Mouse (Mus musculus): ENCODE measurements around the gene Spata16. TPM values are rescaled to one million over a fixed set of nuclear protein-coding genes. Genes with fewer than 3 reads are reported as not detected.

Spata16 gene
- total and polyA plus RNA-seq, 3 experiments = not detected

DNA sequence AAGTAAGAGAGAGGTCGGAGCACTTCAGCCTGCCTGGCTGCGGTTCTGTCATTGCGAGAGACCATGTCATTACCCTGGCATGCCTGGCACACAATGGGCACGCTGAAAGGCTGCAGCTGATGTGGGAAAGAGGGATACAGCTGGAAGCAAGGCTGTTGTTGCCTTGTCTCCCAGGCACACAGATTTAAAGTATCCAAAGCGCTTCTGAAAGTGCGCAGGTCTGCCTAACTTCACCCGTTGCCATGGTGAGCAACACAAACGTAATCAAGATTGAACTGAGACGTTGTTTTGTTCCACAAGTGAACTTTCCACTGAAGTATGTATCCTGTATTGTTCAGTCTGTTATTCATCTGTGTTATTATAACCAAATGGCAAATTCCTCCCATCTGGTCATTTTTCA lies 1.8 kb downstream of the Spata16 start:
- Histone ChIP-seq H3K4me3 (replicated peaks in 1 of 3; ENCODE audit: low read depth in 2 of 3, low read length in 2 of 3, poor library complexity in 1 of 3) (no peak overlapping the region), H3K9ac (ENCODE audit: insufficient read depth, low read depth) (no peak overlapping the region), H3K36me3 (replicated peaks in 1 of 2; ENCODE audit: control insufficient read depth in 1 of 2, insufficient read depth in 1 of 2, low read length in 1 of 2) (no peaks in the 10 kb centered on the region), H3K27ac (ENCODE audit: insufficient read depth, low read depth) (no peak overlapping the region), H3K79me2 (replicated peaks; ENCODE audit: control insufficient read depth, extremely low read depth, insufficient read depth, poor library complexity, severe bottlenecking) (no peaks in the 10 kb centered on the region), H3K9me3 (replicated peaks; ENCODE audit: low read length) (no peaks in the 10 kb centered on the region), H3K4me1 (ENCODE audit: control insufficient read depth in 1 of 2, insufficient read depth in 2 of 2) (peaks cover 0 to 13% of the 10 kb centered on the region in 2 experiments; a peak in 1 of 4 replicates), H3K27me3 (replicated peaks) (no peaks in the 10 kb centered on the region), H3K4me2 (ENCODE audit: insufficient read depth, low read depth, poor library complexity, severe bottlenecking) (no peak overlapping the region)
- dilution Hi-C loops (cut with MboI; ENCODE audit: extremely low pct_ligation_motif_present, extremely low pct_unique_long_range_greater_than_20kb, low sequenced_read_pairs) (no loop called here), in situ Hi-C loops (cut with MboI; ENCODE audit: low pct_ligation_motif_present, low pct_unique_long_range_greater_than_20kb, low sequenced_read_pairs) (no loop called here)
- no peak for TF ChIP-seq USF1 (IDR thresholded peaks at IDR 0.05; ENCODE audit: low read depth, low read length)
- TF ChIP-seq USF2 (conservative IDR thresholded peaks at IDR 0.05; ENCODE audit: low read depth, low read length) = no peak
- TF ChIP-seq KAT2A (IDR thresholded peaks at IDR 0.05; ENCODE audit: insufficient replicate concordance, low read length) = no peak
- no peak for DNase-seq (ENCODE audit: extremely low read depth)

DNA sequence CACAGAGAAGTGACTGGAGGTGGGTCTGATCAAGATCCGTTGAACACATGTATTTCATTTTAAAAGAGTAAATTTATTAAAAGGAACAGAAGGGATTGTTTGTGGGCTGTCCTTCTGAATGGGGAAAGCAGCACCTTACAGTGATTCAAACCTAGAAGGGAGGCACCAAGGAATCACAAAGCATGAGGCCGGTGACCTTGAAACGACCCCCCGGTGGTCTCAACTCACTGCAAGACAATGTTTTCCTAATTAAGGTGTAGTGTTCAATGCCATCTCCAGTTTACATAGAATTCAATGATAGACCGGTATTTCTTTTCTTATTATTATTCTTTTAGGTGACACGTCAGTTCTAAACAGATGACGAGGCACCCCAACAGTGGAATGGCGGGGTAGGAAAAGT lies 2.4 kb downstream of the Spata16 start:
- Histone ChIP-seq H3K4me1 (ENCODE audit: control insufficient read depth in 1 of 2, insufficient read depth in 2 of 2) (peaks cover 0 to 13% of the 10 kb centered on the region in 2 experiments; a peak in 1 of 4 replicates), H3K27me3 (replicated peaks) (no peaks in the 10 kb centered on the region), H3K9ac (ENCODE audit: insufficient read depth, low read depth) (no peak overlapping the region), H3K9me3 (replicated peaks; ENCODE audit: low read length) (no peaks in the 10 kb centered on the region), H3K27ac (ENCODE audit: insufficient read depth, low read depth) (no peak overlapping the region), H3K4me2 (ENCODE audit: insufficient read depth, low read depth, poor library complexity, severe bottlenecking) (no peak overlapping the region), H3K36me3 (replicated peaks in 1 of 2; ENCODE audit: control insufficient read depth in 1 of 2, insufficient read depth in 1 of 2, low read length in 1 of 2) (no peaks in the 10 kb centered on the region), H3K4me3 (replicated peaks in 1 of 3; ENCODE audit: low read depth in 2 of 3, low read length in 2 of 3, poor library complexity in 1 of 3) (no peak overlapping the region), H3K79me2 (replicated peaks; ENCODE audit: control insufficient read depth, extremely low read depth, insufficient read depth, poor library complexity, severe bottlenecking) (no peaks in the 10 kb centered on the region)
- TF ChIP-seq MYC (IDR thresholded peaks at IDR 0.05; ENCODE audit: low read depth, low read length) (no peak), USF1 (IDR thresholded peaks at IDR 0.05; ENCODE audit: low read depth, low read length) (no peak), PAX5 (IDR thresholded peaks at IDR 0.05; ENCODE audit: low read length) (no peak)
- in situ Hi-C loops (cut with MboI; ENCODE audit: low pct_ligation_motif_present, low pct_unique_long_range_greater_than_20kb, low sequenced_read_pairs) = no loop called here
- no peak for DNase-seq (ENCODE audit: extremely low read depth)
- dilution Hi-C loops (cut with MboI; ENCODE audit: extremely low pct_ligation_motif_present, extremely low pct_unique_long_range_greater_than_20kb, low sequenced_read_pairs) = no loop called here

DNA sequence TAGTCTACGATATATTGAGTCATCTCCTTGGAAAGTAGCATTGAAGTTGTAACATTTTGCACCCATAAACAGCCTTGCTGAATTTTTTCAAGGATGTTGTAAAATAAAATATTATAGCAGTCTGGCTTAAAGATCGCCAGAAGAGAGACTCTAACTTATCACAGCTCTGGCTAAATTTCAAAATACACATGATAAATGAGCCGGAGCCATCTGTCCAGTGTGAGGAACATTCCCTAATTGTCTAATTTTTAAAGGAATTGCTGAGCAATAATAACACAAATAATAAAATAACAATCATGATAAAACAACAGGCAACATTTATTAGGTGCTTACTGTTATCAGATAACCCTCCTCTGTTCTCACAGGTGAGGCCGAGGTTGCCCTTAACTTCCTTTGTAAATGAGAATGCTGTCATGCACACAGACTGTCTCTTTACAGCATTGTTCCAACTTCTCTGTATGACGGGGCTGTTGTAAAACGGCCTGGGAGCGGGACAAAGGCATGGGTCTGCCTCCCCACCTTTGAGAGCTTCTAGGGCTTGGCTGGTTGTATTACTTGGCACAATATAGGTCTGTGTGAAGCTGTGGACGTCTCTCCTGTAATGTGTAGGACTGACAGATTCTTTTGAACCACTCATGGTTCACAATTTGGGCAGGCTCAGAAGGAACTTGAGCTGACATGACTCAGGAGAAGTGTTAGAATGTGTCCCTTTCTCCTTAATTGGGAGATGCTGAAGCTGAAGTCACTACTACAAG lies 3.1 kb downstream of the Spata16 start:
- Histone ChIP-seq H3K4me2 (ENCODE audit: insufficient read depth, low read depth, poor library complexity, severe bottlenecking) (no peak overlapping the region), H3K4me3 (replicated peaks in 1 of 3; ENCODE audit: low read depth in 2 of 3, low read length in 2 of 3, poor library complexity in 1 of 3) (no peak overlapping the region), H3K9me3 (replicated peaks; ENCODE audit: low read length) (no peaks in the 10 kb centered on the region), H3K9ac (ENCODE audit: insufficient read depth, low read depth) (no peak overlapping the region), H3K27ac (ENCODE audit: insufficient read depth, low read depth) (no peak overlapping the region), H3K79me2 (replicated peaks; ENCODE audit: control insufficient read depth, extremely low read depth, insufficient read depth, poor library complexity, severe bottlenecking) (no peaks in the 10 kb centered on the region), H3K4me1 (ENCODE audit: control insufficient read depth in 1 of 2, insufficient read depth in 2 of 2) (peaks cover 0 to 13% of the 10 kb centered on the region in 2 experiments; a peak in 1 of 4 replicates), H3K27me3 (replicated peaks) (no peaks in the 10 kb centered on the region), H3K36me3 (replicated peaks in 1 of 2; ENCODE audit: control insufficient read depth in 1 of 2, insufficient read depth in 1 of 2, low read length in 1 of 2) (no peaks in the 10 kb centered on the region)
- DNase-seq (ENCODE audit: extremely low read depth) = no peak
- in situ Hi-C loops (cut with MboI; ENCODE audit: low pct_ligation_motif_present, low pct_unique_long_range_greater_than_20kb, low sequenced_read_pairs) (no loop called here), dilution Hi-C loops (cut with MboI; ENCODE audit: extremely low pct_ligation_motif_present, extremely low pct_unique_long_range_greater_than_20kb, low sequenced_read_pairs) (no loop called here)
- TF ChIP-seq POLR2A (IDR thresholded peaks at IDR 0.05; ENCODE audit: low read depth, low read length) (no peak), GABPA (IDR thresholded peaks at IDR 0.05; ENCODE audit: insufficient replicate concordance, low read depth, low read length) (no peak), EP300 (IDR thresholded peaks at IDR 0.05; ENCODE audit: low read length) (no peak), JUN (IDR thresholded peaks at IDR 0.05; ENCODE audit: insufficient read depth, low read depth, low read length) (no peak), NELFE (IDR thresholded peaks at IDR 0.05; ENCODE audit: low read depth, low read length) (no peak)

Data from CH12.LX (cell line).